Mouse (Mus musculus) intestine, embryonic 16.5 days (tissue): ENCODE data around the gene Slc39a3. TPM values are rescaled to one million over a fixed set of nuclear protein-coding genes. Genes with fewer than 3 reads are reported as not detected.
A peak's percentile ranks its signal among the peaks of the same experiment; 100 is the strongest.
"Not testable (repeated sequence)": the region's sequence is repeated elsewhere in the genome, so short reads cannot be mapped to it uniquely, and the experiment has no call there.

Experiments
- ATAC-seq: fragments of 200-750 bp; cut with Nextera tagmentation; 2 replicates; pipeline ENCODE4 v1.8.0; 2017; ENCODE audit warnings: moderate TSS enrichment, moderate library complexity
- H3K27ac ChIP-seq: fragments of 300-500 bp; sonication (generic); 2 replicates; pipeline ENCODE4 v1.5.1; 2014; ENCODE audit warnings: mild to moderate bottlenecking, low read length
- H3K27me3 ChIP-seq: fragments of 300-500 bp; sonication (generic); replicated peaks from 2 replicates; pipeline ENCODE4 v1.6.1; 2014; ENCODE audit warnings: low read length, control low read depth, mixed read lengths; ENCODE audit not compliant: control insufficient read depth, insufficient read depth
- H3K36me3 ChIP-seq: fragments of 300-500 bp; sonication (generic); 2 replicates; pipeline ENCODE4 v1.6.1; 2014; ENCODE audit warnings: low read length, control low read depth; ENCODE audit not compliant: control insufficient read depth, insufficient read depth
- H3K4me1 ChIP-seq: fragments of 300-500 bp; sonication (generic); 2 replicates; pipeline ENCODE4 v1.6.1; 2014; ENCODE audit warnings: low read length, control low read depth, mixed read lengths; ENCODE audit not compliant: control insufficient read depth, insufficient read depth
- H3K4me2 ChIP-seq: fragments of 300-500 bp; sonication (generic); 2 replicates; pipeline ENCODE4 v1.6.1; 2014; ENCODE audit warnings: low read depth, low read length, control low read depth
- H3K4me3 ChIP-seq: fragments of 300-500 bp; sonication (generic); 2 replicates; pipeline ENCODE4 v1.5.1; 2014; ENCODE audit warnings: mild to moderate bottlenecking, low read length
- H3K9ac ChIP-seq: fragments of 300-500 bp; sonication (generic); 2 replicates; pipeline ENCODE4 v1.6.1; 2014; ENCODE audit warnings: low read depth, low read length
- H3K9me3 ChIP-seq: fragments of 300-500 bp; sonication (generic); 2 replicates; pipeline ENCODE4 v1.6.1; 2016; ENCODE audit warnings: low read length, control low read depth; ENCODE audit not compliant: control insufficient read depth
- WGBS: fragments of 180-500 bp; shearing (Covaris S2); extraction: QIAGEN DNeasy Blood & Tissue Kit; methylation state at CpG from one replicate; pipeline ENCODE4 v1.1.7; 2014; 5-methylcytosine and 5-hydroxymethylcytosine counted together
- polyA plus RNA-seq: library from polyadenylated mRNA; unstranded; fragments of >200 nt; fragmentation: Nextera tagmentation; extraction: Ambion mirVana; gene quantifications from 2 replicates; pipeline ENCODE4 v1.2.1, GENCODE M21; 2015

Gene Slc39a3
- polyA plus RNA-seq, 1 experiment from 2014 or later: 18.9 TPM

- under 1% methylated on average over 35 of the region's 35 CpGs for WGBS
- peaks cover 12% of the 10 kb centered on the region for H3K4me1 ChIP-seq
- peak within 1 kb of the TSS; percentile 77 for H3K9ac ChIP-seq
- H3K36me3 ChIP-seq: peaks cover 6% of the 10 kb centered on the region; the same call in 1 of the 2 replicates
- H3K9me3 ChIP-seq: no peaks in the 10 kb centered on the region
- peak within 1 kb of the TSS; percentile 82 for H3K4me2 ChIP-seq
- no peaks in the 10 kb centered on the region for H3K27me3 ChIP-seq
- peak; percentile 92 for ATAC-seq
- H3K4me3 ChIP-seq: peak within 1 kb of the TSS; percentile 70
- no peak within 1 kb of the TSS for H3K27ac ChIP-seq
Observed at GRCm38 (mm10) chr10:81069836-81070235, 32.6 kb upstream of the Slc39a3 start, which contains the start of gene Thop1. Gene Thop1, plus strand, starts transcription at chr10:81070035.

GRCm38 (mm10) chr10:81068706-81069105, 31.5 kb upstream of the Slc39a3 start:
- 72% methylated on average over 5 of the region's 5 CpGs for WGBS
- H3K27ac ChIP-seq: no peak overlapping the region; the same call in 1 of the 2 replicates
- H3K4me2 ChIP-seq: no peak overlapping the region
- H3K4me1 ChIP-seq: peaks cover 12% of the 10 kb centered on the region
- H3K36me3 ChIP-seq: peaks cover 4% of the 10 kb centered on the region; the same call in 1 of the 2 replicates
- no peak for ATAC-seq
- no peak overlapping the region for H3K9ac ChIP-seq
- H3K27me3 ChIP-seq: no peaks in the 10 kb centered on the region
- H3K9me3 ChIP-seq: no peaks in the 10 kb centered on the region
- no peak overlapping the region for H3K4me3 ChIP-seq

- H3K4me1 ChIP-seq, H3K27me3 ChIP-seq, H3K4me3 ChIP-seq, H3K9me3 ChIP-seq, H3K27ac ChIP-seq, ATAC-seq, H3K4me2 ChIP-seq, H3K9ac ChIP-seq, H3K36me3 ChIP-seq: not testable (repeated sequence)
- 83% methylated on average over 8 of the region's 8 CpGs for WGBS
Observed at GRCm38 (mm10) chr10:81064519-81064918, 27.3 kb upstream of the Slc39a3 start.

GRCm38 (mm10) chr10:81062710-81063109, 25.5 kb upstream of the Slc39a3 start:
- Histone ChIP-seq H3K9ac (no peak overlapping the region), H3K27ac (no peak overlapping the region), H3K4me2 (no peak overlapping the region), H3K4me3 (no peak overlapping the region), H3K4me1 (peaks cover 15% of the 10 kb centered on the region), H3K27me3 (no peaks in the 10 kb centered on the region), H3K9me3 (no peaks in the 10 kb centered on the region), H3K36me3 (0 out of 2 replicates have a peak, but pooled peaks cover 1% of the 10 kb centered on the region)
- ATAC-seq: no peak
- 54% methylated on average over 4 of the region's 4 CpGs for WGBS

GRCm38 (mm10) chr10:81059603-81060543, 22.6 kb upstream of the Slc39a3 start, which contains the start of gene Sgta:
Gene Sgta, minus strand, starts transcription at chr10:81060181.
- H3K27ac ChIP-seq: peak within 1 kb of the TSS; percentile 41
- no peaks in the 10 kb centered on the region for H3K27me3 ChIP-seq
- 0 out of 2 replicates have a peak, but pooled peaks cover 3% of the 10 kb centered on the region for H3K36me3 ChIP-seq
- H3K4me3 ChIP-seq: peak within 1 kb of the TSS; percentile 78
- H3K9me3 ChIP-seq: no peaks in the 10 kb centered on the region
- ATAC-seq: peak; percentile 95
- peaks cover 15% of the 10 kb centered on the region for H3K4me1 ChIP-seq
- H3K9ac ChIP-seq: peak within 1 kb of the TSS; percentile 85
- peak within 1 kb of the TSS; percentile 93 for H3K4me2 ChIP-seq
- under 1% methylated on average over 48 of the region's 48 CpGs for WGBS

- H3K36me3 ChIP-seq: 0 out of 2 replicates have a peak, but pooled peaks cover 3% of the 10 kb centered on the region
- peaks cover 15% of the 10 kb centered on the region for H3K4me1 ChIP-seq
- H3K27me3 ChIP-seq: no peaks in the 10 kb centered on the region
- ATAC-seq: no peak
- peak overlapping the region; percentile 78 for H3K4me3 ChIP-seq
- peak overlapping the region; percentile 85 for H3K9ac ChIP-seq
- H3K27ac ChIP-seq: no peak overlapping the region
- WGBS: 84% methylated on average over 6 of the region's 6 CpGs
- H3K9me3 ChIP-seq: no peaks in the 10 kb centered on the region
- H3K4me2 ChIP-seq: peak overlapping the region; percentile 93
Observed at GRCm38 (mm10) chr10:81058896-81059295, 21.7 kb upstream of the Slc39a3 start.

GRCm38 (mm10) chr10:81057406-81058130, 20.3 kb upstream of the Slc39a3 start:
- H3K9me3 ChIP-seq: no peaks in the 10 kb centered on the region
- no peak for ATAC-seq
- WGBS: 89% methylated on average over 23 of the region's 23 CpGs
- no peak overlapping the region for H3K27ac ChIP-seq
- H3K4me2 ChIP-seq: no peak overlapping the region
- no peak overlapping the region for H3K4me3 ChIP-seq
- no peak overlapping the region for H3K9ac ChIP-seq
- 0 out of 2 replicates have a peak, but pooled peaks cover 3% of the 10 kb centered on the region for H3K36me3 ChIP-seq
- H3K27me3 ChIP-seq: no peaks in the 10 kb centered on the region
- peaks cover 15% of the 10 kb centered on the region for H3K4me1 ChIP-seq

- ATAC-seq: not testable (repeated sequence)
- H3K9ac ChIP-seq: peak overlapping the region; percentile 6; the same call in 1 of the 2 replicates
Observed at GRCm38 (mm10) chr10:81055802-81056340, 18.6 kb upstream of the Slc39a3 start.

GRCm38 (mm10) chr10:81055169-81055568, 17.9 kb upstream of the Slc39a3 start:
- Histone ChIP-seq H3K4me1 (peaks cover 15% of the 10 kb centered on the region), H3K9ac (no peak overlapping the region)
- ATAC-seq: no peak

More at GRCm38 (mm10) chr10:81055802-81056340, 18.6 kb upstream of the Slc39a3 start:
- peaks cover 18% of the 10 kb centered on the region for H3K36me3 ChIP-seq
- not testable (repeated sequence) for H3K4me3 ChIP-seq, H3K27me3 ChIP-seq, H3K4me2 ChIP-seq, H3K27ac ChIP-seq, H3K9me3 ChIP-seq
- peaks cover 15% of the 10 kb centered on the region for H3K4me1 ChIP-seq
- 83% methylated on average over 11 of the region's 11 CpGs for WGBS

More at GRCm38 (mm10) chr10:81055169-81055568, 17.9 kb upstream of the Slc39a3 start:
- H3K4me3 ChIP-seq: no peak overlapping the region
- no peaks in the 10 kb centered on the region for H3K9me3 ChIP-seq
- H3K36me3 ChIP-seq: peaks cover 20% of the 10 kb centered on the region
- 83% methylated on average over 6 of the region's 6 CpGs for WGBS
- H3K27me3 ChIP-seq: no peaks in the 10 kb centered on the region
- no peak overlapping the region for H3K4me2 ChIP-seq
- no peak overlapping the region for H3K27ac ChIP-seq
